Mouse (Mus musculus) spleen, adult 2 months (tissue): ENCODE measurements around the gene Dctn1.

Experiments
- CTCF ChIP-seq: fragments of 200-500 bp; IDR thresholded peaks from 2 replicates; pipeline ENCODE4 v1.5.1; 2011; ENCODE audit warnings: mild to moderate bottlenecking, inconsistent platforms; ENCODE audit not compliant: insufficient read depth, insufficient read length, insufficient replicate concordance; ENCODE audit errors: extremely low read depth
- POLR2A ChIP-seq: fragments of 200-500 bp; IDR thresholded peaks from 2 replicates; pipeline ENCODE4 v1.6.1; 2011; ENCODE audit warnings: low read depth, low read length, inconsistent platforms

DNA sequence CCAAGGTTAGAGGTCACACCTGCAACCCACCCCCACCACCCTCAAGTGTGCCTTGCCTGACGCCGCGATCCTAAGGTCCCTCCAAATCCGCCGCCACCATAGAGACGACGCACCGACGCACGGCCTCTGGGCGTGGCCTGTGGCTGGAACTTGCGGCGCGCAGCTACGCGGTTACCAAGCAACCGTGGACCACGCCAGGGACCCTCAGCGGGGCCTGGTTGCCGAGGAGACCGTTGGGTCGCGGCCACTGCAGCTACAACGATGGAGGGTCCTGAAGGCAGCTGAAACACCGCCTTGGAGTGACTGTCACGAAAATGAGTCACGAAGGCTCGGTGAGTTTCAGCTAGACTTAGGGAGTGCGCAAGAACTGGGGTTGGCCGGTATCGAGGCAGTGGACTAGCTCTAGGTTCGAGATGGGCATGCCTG lies 9.4 kb upstream of the Dctn1 start, which contains the start of the genes Wdr54 and 1700003E16Rik:
- TF ChIP-seq CTCF: no peak
- TF ChIP-seq POLR2A: no peak
